In genomic region chr7:113071418-113071817, GRCm38 (mm10) we compare ENCODE assay signal across 25 mouse cellular contexts.
DNase-seq lines count a peak whose midpoint lies in the region; ATAC-seq lines count a peak whose summit lies in the region.
"Had no signal": no experiment of that assay in that cellular context is flagged by ENCODE, and none has a peak within 500 bp of the region (broad histone marks: within the 10 kb centered on the region; RNA-seq: fewer than 3 reads in every experiment).

No protein-coding gene starts in this region.

- H3K36me3 ChIP-seq in kidney, embryonic 16.5 days (ENCODE audit: insufficient read depth, low read length): no peaks in the 10 kb centered on the region
- H3K36me3 ChIP-seq in midbrain, embryonic 10.5 days: no peaks in the 10 kb centered on the region
- H3K36me3 ChIP-seq: forebrain, embryonic 10.5 days; heart, embryonic 12.5 days; heart, embryonic 15.5 days had no signal

- peak overlapping the region; percentile 25; the same call in 1 of the 2 replicates for H3K27ac ChIP-seq in kidney, embryonic 16.5 days (ENCODE audit: low read length)
- H3K27ac ChIP-seq in midbrain, embryonic 10.5 days (replicated peaks): no peak overlapping the region
- H3K27ac ChIP-seq: forebrain, embryonic 10.5 days; forebrain, embryonic 13.5 days; heart, embryonic 15.5 days; hindbrain, embryonic 14.5 days; hindbrain, postnatal 0 days had no signal

- peaks cover 10% of the 10 kb centered on the region; the same call in 1 of the 2 replicates for H3K4me1 ChIP-seq in kidney, embryonic 16.5 days (ENCODE audit: insufficient read depth, low read length)
- H3K4me1 ChIP-seq in midbrain, embryonic 10.5 days: peaks cover 10% of the 10 kb centered on the region

- no peaks in the 10 kb centered on the region for H3K9me3 ChIP-seq in kidney, embryonic 16.5 days (ENCODE audit: low read length)
- H3K9me3 ChIP-seq in midbrain, embryonic 10.5 days (replicated peaks): no peaks in the 10 kb centered on the region
- H3K9me3 ChIP-seq: forebrain, embryonic 10.5 days; heart, embryonic 12.5 days; heart, embryonic 15.5 days had no signal

- H3K9ac ChIP-seq in kidney, embryonic 16.5 days (replicated peaks; ENCODE audit: low read length): no peak overlapping the region
- H3K9ac ChIP-seq: forebrain, embryonic 13.5 days; heart, embryonic 12.5 days; heart, embryonic 15.5 days; hindbrain, embryonic 14.5 days had no signal

- H3K27me3 ChIP-seq in kidney, embryonic 16.5 days (ENCODE audit: insufficient read depth, low read length): no peaks in the 10 kb centered on the region
- H3K27me3 ChIP-seq in midbrain, embryonic 10.5 days (ENCODE audit: low read depth, poor library complexity, severe bottlenecking): no peaks in the 10 kb centered on the region
- H3K27me3 ChIP-seq: forebrain, embryonic 13.5 days; heart, embryonic 12.5 days; heart, embryonic 15.5 days had no signal

- peak; percentile 14 for DNase-seq in kidney, adult 9 months
- no peak for DNase-seq in kidney, adult 18-20 months
- no peak for DNase-seq in kidney, adult 11 months
- peak; percentile 10 for DNase-seq in kidney, postnatal 14 days
- DNase-seq in midbrain, embryonic 10.5 days (ENCODE audit: low spot score): no peak
- DNase-seq: adrenal gland, adult 8-10 months; adrenal gland, postnatal 25 days; cerebellum, adult 18-20 months; cerebellum, adult 9-10 months; cerebellum, postnatal 14 days; gastrocnemius, postnatal 10 days; gastrocnemius, postnatal 36 days; heart, adult 18-20 months; heart, postnatal 10 days; heart, postnatal 4 days had no signal

- H3K4me2 ChIP-seq in kidney, embryonic 16.5 days (replicated peaks; ENCODE audit: low read depth, low read length): no peak overlapping the region
- H3K4me2 ChIP-seq: forebrain, embryonic 13.5 days; heart, embryonic 12.5 days; heart, embryonic 15.5 days; hindbrain, embryonic 14.5 days had no signal

- peak; percentile 71 for ATAC-seq in kidney, embryonic 16.5 days (ENCODE audit: low FRiP score, low TSS enrichment)
- ATAC-seq: activated CD4-positive, CD25-positive, alpha-beta regulatory T cell, adult 4 months; CD4-positive, CD25-positive, alpha-beta regulatory T cell, adult 4 months; forebrain, embryonic 13.5 days; forebrain, embryonic 16.5 days; hindbrain, postnatal 0 days had no signal

- 47% methylated on average over 1 of the region's 1 CpGs for whole genome bisulfite sequencing in kidney, embryonic 16.5 days
- WGBS in midbrain, embryonic 10.5 days: 81% methylated on average over 1 of the region's 1 CpGs

- no peak overlapping the region for H3K4me3 ChIP-seq in kidney, embryonic 16.5 days (ENCODE audit: low read length)
- no peak overlapping the region for H3K4me3 ChIP-seq in midbrain, embryonic 10.5 days
- H3K4me3 ChIP-seq: forebrain, embryonic 10.5 days; forebrain, embryonic 13.5 days; heart, embryonic 12.5 days; heart, embryonic 15.5 days had no signal

Comparison
In these comparisons a context has a peak if more than half of its experiments do, and no peak if none do; other contexts are left out.
1. DNase-seq: peak in kidney, adult 9 months (single experiment) and kidney, postnatal 14 days (single experiment); none in kidney, adult 18-20 months (single experiment), kidney, adult 11 months (single experiment) and midbrain, embryonic 10.5 days (single experiment).